9 mouse cellular contexts compared by ENCODE assay signal in genomic region chr1:139455226-139455869, GRCm38 (mm10). TPM values are rescaled to one million over a fixed set of nuclear protein-coding genes. Genes with fewer than 3 reads are reported as not detected.
A peak's percentile ranks its signal among the peaks of the same experiment; 100 is the strongest.
DNase-seq lines count a peak whose midpoint lies in the region; ATAC-seq and TF ChIP-seq lines count a peak whose summit lies in the region.
"Had no signal": no experiment of that assay in that cellular context is flagged by ENCODE, and none has a peak within 500 bp of the region (broad histone marks: within the 10 kb centered on the region; RNA-seq: fewer than 3 reads in every experiment).

No protein-coding gene starts in this region.

- 3% methylated on average over 17 of the region's 17 CpGs for WGBS in intestine, embryonic 15.5 days
- 5% methylated on average over 17 of the region's 17 CpGs for WGBS in midbrain, embryonic 11.5 days

- peak overlapping the region; percentile 92 for H3K4me3 ChIP-seq in ES-Bruce4 (ENCODE audit: low read depth, low read length)
- H3K4me3 ChIP-seq in embryonic fibroblast, embryonic 13.5 days (ENCODE audit: insufficient read depth, low read length): peak overlapping the region; percentile 73
- peak overlapping the region; percentile 66 for H3K4me3 ChIP-seq in intestine, embryonic 15.5 days (replicated peaks)
- peak overlapping the region; percentile 87 for H3K4me3 ChIP-seq in midbrain, embryonic 11.5 days (ENCODE audit: low read depth, low read length)

- no peak for TF ChIP-seq CTCF in ES-Bruce4 (IDR thresholded peaks at IDR 0.05; ENCODE audit: low read depth, low read length)
- TF ChIP-seq CTCF in embryonic fibroblast, embryonic 13.5 days (IDR thresholded peaks at IDR 0.05; ENCODE audit: borderline replicate concordance, insufficient read depth, low read length): no peak

- H3K36me3 ChIP-seq in ES-Bruce4 (ENCODE audit: control insufficient read depth, insufficient read depth, low read length, poor library complexity, severe bottlenecking): peaks cover 21% of the 10 kb centered on the region
- H3K36me3 ChIP-seq in intestine, embryonic 15.5 days: 0 out of 2 replicates have a peak, but pooled peaks cover 5% of the 10 kb centered on the region
- H3K36me3 ChIP-seq in midbrain, embryonic 11.5 days (ENCODE audit: control insufficient read depth, insufficient read depth, low read length): peaks cover 3% of the 10 kb centered on the region

- no peak for TF ChIP-seq POLR2A in ES-Bruce4 (IDR thresholded peaks at IDR 0.05; ENCODE audit: insufficient read depth, low read length)
- no peak for TF ChIP-seq POLR2A in embryonic fibroblast, embryonic 13.5 days (IDR thresholded peaks at IDR 0.05; ENCODE audit: low read depth, low read length)

- no peak overlapping the region for H3K27ac ChIP-seq in ES-Bruce4 (ENCODE audit: insufficient read depth, low read length)
- no peak overlapping the region for H3K27ac ChIP-seq in embryonic fibroblast, embryonic 13.5 days (ENCODE audit: insufficient read depth, low read length)
- H3K27ac ChIP-seq in intestine, embryonic 15.5 days: peak overlapping the region; percentile 48; the same call in 1 of the 2 replicates
- H3K27ac ChIP-seq in midbrain, embryonic 11.5 days (ENCODE audit: low read depth, low read length): peak overlapping the region; percentile 45; the same call in 1 of the 2 replicates

- DNase-seq in 416B (ENCODE audit: low read depth): peak; percentile 56
- DNase-seq in midbrain, embryonic 11.5 days (ENCODE audit: low spot score, missing footprints): peak; percentile 92
- DNase-seq in urinary bladder, adult 2 months (ENCODE audit: low spot score): no peak
- no peak for DNase-seq in layer of hippocampus, postnatal 36 days
- no peak for DNase-seq in right cerebral cortex, adult 2 months (ENCODE audit: low spot score in 2 of 2)

- no peaks in the 10 kb centered on the region for H3K27me3 ChIP-seq in ES-Bruce4 (ENCODE audit: control insufficient read depth, insufficient read depth, low read length, poor library complexity, severe bottlenecking)
- H3K27me3 ChIP-seq in intestine, embryonic 15.5 days (replicated peaks): no peaks in the 10 kb centered on the region
- H3K27me3 ChIP-seq in midbrain, embryonic 11.5 days (ENCODE audit: control insufficient read depth, insufficient read depth, low read length): no peaks in the 10 kb centered on the region

- no peaks in the 10 kb centered on the region for H3K9me3 ChIP-seq in ES-Bruce4 (replicated peaks; ENCODE audit: control insufficient read depth, insufficient read depth, low read length, poor library complexity, severe bottlenecking)
- H3K9me3 ChIP-seq in intestine, embryonic 15.5 days: no peaks in the 10 kb centered on the region
- no peaks in the 10 kb centered on the region for H3K9me3 ChIP-seq in midbrain, embryonic 11.5 days (ENCODE audit: control insufficient read depth, low read length)

- ATAC-seq in intestine, embryonic 15.5 days: peak; percentile 66
- peak; percentile 63 for ATAC-seq in midbrain, embryonic 11.5 days (ENCODE audit: low FRiP score)

- H3K4me2 ChIP-seq in intestine, embryonic 15.5 days (replicated peaks): peak overlapping the region; percentile 74
- H3K4me2 ChIP-seq in midbrain, embryonic 11.5 days: peak overlapping the region; percentile 79

- H3K9ac ChIP-seq in ES-Bruce4 (ENCODE audit: low read depth, poor library complexity, severe bottlenecking): peak overlapping the region; percentile 68
- H3K9ac ChIP-seq in intestine, embryonic 15.5 days: peak overlapping the region; percentile 62
- peak overlapping the region; percentile 86 for H3K9ac ChIP-seq in midbrain, embryonic 11.5 days (ENCODE audit: low read length)

- no peak for TF ChIP-seq EP300 in ES-Bruce4 (IDR thresholded peaks at IDR 0.05; ENCODE audit: insufficient read depth, low read depth, low read length)

- no peaks in the 10 kb centered on the region for H3K4me1 ChIP-seq in ES-Bruce4 (ENCODE audit: control insufficient read depth, insufficient read depth, low read length)
- H3K4me1 ChIP-seq in embryonic fibroblast, embryonic 13.5 days (ENCODE audit: control insufficient read depth, insufficient read depth, low read length): peaks cover 2% of the 10 kb centered on the region; the same call in 1 of the 2 replicates
- H3K4me1 ChIP-seq in intestine, embryonic 15.5 days (replicated peaks): peaks cover 8% of the 10 kb centered on the region; the same call in 1 of the 2 replicates
- peaks cover 8% of the 10 kb centered on the region; the same call in 1 of the 2 replicates for H3K4me1 ChIP-seq in midbrain, embryonic 11.5 days (ENCODE audit: control insufficient read depth, insufficient read depth, low read length)

RNA-seq across cellular contexts. Expression of gene Aspm, which starts 0.8 kb away (rescaled TPM):
- polyA plus RNA-seq in ES-Bruce4 (2011; ENCODE audit: insufficient read depth, insufficient read length, low read depth, missing spikeins): 53.5 and 56.7 TPM in 2 replicates
- 11.7 and 21.4 TPM in 2 replicates for polyA plus RNA-seq in embryonic fibroblast, embryonic 13.5 days (2011; ENCODE audit: insufficient read length, low read depth, missing spikeins)
- 10.6 and 12.6 TPM in 2 replicates for polyA plus RNA-seq in intestine, embryonic 15.5 days (2015; fragmentation: Nextera tagmentation; extraction: Ambion mirVana)
- 30.0 and 31.5 TPM in 2 replicates for polyA plus RNA-seq in midbrain, embryonic 11.5 days (2014; fragmentation: Nextera tagmentation; extraction: Ambion mirVana)
- 0.40 and 0.46 TPM in 2 replicates for polyA plus RNA-seq in urinary bladder, adult 2 months (2012; rRNA removed)
- under 1 TPM; 0.66 to 1.00 TPM for total RNA-seq in layer of hippocampus, postnatal 36 days (2021)

RNA-seq across cellular contexts. Expression of gene Zbtb41, which starts 33.3 kb away (rescaled TPM):
- 15.5 and 19.9 TPM in 2 replicates for polyA plus RNA-seq in ES-Bruce4 (2011; ENCODE audit: insufficient read depth, insufficient read length, low read depth, missing spikeins)
- polyA plus RNA-seq in embryonic fibroblast, embryonic 13.5 days (2011; ENCODE audit: insufficient read length, low read depth, missing spikeins): 38.9 and 41.1 TPM in 2 replicates
- polyA plus RNA-seq in intestine, embryonic 15.5 days (2015; fragmentation: Nextera tagmentation; extraction: Ambion mirVana): 6.5 and 8.6 TPM in 2 replicates
- 27.7 and 30.4 TPM in 2 replicates for polyA plus RNA-seq in midbrain, embryonic 11.5 days (2014; fragmentation: Nextera tagmentation; extraction: Ambion mirVana)
- 6.5 and 7.5 TPM in 2 replicates for polyA plus RNA-seq in urinary bladder, adult 2 months (2012; rRNA removed)
- 10 to 100 TPM; 28.4 to 32.0 TPM for total RNA-seq in layer of hippocampus, postnatal 36 days (2021)

RNA-seq across cellular contexts. Expression of gene F13b, which starts 46.2 kb away (rescaled TPM):
- polyA plus RNA-seq in ES-Bruce4 (2011; ENCODE audit: insufficient read depth, insufficient read length, low read depth, missing spikeins): not detected in 2 replicates
- polyA plus RNA-seq in embryonic fibroblast, embryonic 13.5 days (2011; ENCODE audit: insufficient read length, low read depth, missing spikeins): not detected in 2 replicates
- 0.20 and 0.30 TPM in 2 replicates for polyA plus RNA-seq in intestine, embryonic 15.5 days (2015; fragmentation: Nextera tagmentation; extraction: Ambion mirVana)
- not detected in 2 replicates for polyA plus RNA-seq in midbrain, embryonic 11.5 days (2014; fragmentation: Nextera tagmentation; extraction: Ambion mirVana)
- polyA plus RNA-seq in urinary bladder, adult 2 months (2012; rRNA removed): not detected in 2 replicates
- total RNA-seq in layer of hippocampus, postnatal 36 days (2021): not detected
- polyA plus RNA-seq: large intestine, adult 2 months had no signal

Comparison
In these comparisons a context has a peak if more than half of its experiments do, and no peak if none do; other contexts are left out.
1. DNase-seq: peak in 416B (single experiment) and midbrain, embryonic 11.5 days (single experiment); none in urinary bladder, adult 2 months (single experiment), layer of hippocampus, postnatal 36 days (0 of 2) and right cerebral cortex, adult 2 months (0 of 2).
2. H3K27ac ChIP-seq: peak in intestine, embryonic 15.5 days (single experiment) and midbrain, embryonic 11.5 days (single experiment); none in ES-Bruce4 (single experiment) and embryonic fibroblast, embryonic 13.5 days (single experiment).
3. Peak in every context shown above with its lines, with median percentiles within 50 percentile points of each other: H3K4me3 ChIP-seq and H3K9ac ChIP-seq.